Mouse (Mus musculus) CD4-positive, CD25-positive, alpha-beta regulatory T cell, adult 4 months (primary cell): ENCODE data around the gene Prdx4. TPM values are rescaled to one million over a fixed set of nuclear protein-coding genes. Genes with fewer than 3 reads are reported as not detected.
"Not testable (repeated sequence)": the region's sequence is repeated elsewhere in the genome, so short reads cannot be mapped to it uniquely, and the experiment has no call there.

ENCODE experiments used
- ATAC-seq: one replicate; pipeline ENCODE4 v1.8.0; 2017
- polyA plus RNA-seq, 2 experiments: library from polyadenylated mRNA; unstranded; fragments of 100-300 nt; shearing (Covaris generic); gene quantifications; one replicate each; pipeline ENCODE4 v1.2.1; 2017

The Prdx4 gene
- 10 to 100 TPM; 36.6 to 41.6 TPM for polyA plus RNA-seq

DNA sequence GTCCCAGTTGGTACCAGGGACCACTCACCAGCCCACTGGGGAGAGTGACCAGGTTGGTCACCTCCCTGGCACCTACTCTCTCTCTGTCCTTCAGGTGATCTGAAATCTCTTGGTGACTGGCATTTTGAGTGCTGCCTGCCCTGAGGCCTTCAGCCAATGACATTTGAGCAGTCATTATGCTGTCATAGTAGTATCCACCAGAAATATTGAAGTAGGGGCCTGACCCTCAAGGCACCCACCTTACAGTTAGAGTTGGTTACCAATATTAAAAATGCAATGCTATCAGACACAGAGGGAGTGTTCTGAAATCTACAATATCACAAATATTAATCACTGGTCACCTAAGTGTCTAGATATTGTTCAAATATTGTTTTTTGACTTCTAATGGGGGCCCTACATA is at the start of gene Prdx4:
Gene Prdx4, minus strand, starts transcription at position 101 of the 400 bp plus-strand sequence.
- no peak for ATAC-seq

DNA sequence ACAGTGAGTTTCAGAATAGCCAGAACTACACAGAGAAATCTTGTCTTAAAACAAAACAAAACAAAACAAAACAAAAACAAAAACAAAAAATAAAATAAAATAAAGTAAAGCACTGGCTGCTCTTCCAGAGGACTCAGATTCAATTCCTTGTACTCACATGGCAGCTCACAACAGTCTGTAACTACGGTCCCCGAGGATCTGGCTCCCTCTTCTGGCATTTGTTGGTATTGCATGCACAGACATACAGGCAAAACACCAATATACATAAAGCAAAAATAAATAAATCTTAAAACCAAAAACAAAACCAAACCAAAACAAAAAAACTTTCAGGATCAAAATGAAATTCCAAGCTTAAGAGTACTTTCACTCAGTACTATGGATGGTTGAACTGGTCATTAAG is 36.0 kb upstream of the Prdx4 start:
- ATAC-seq = peak; percentile 58

GRCm38 (mm10) chrX:155375458-155375857 is 34.9 kb upstream of the Prdx4 start:
- ATAC-seq = no peak

GRCm38 (mm10) chrX:155370110-155370509 is 29.6 kb upstream of the Prdx4 start:
- not testable (repeated sequence) for ATAC-seq

GRCm38 (mm10) chrX:155365095-155365494 is 24.5 kb upstream of the Prdx4 start:
- no peak for ATAC-seq

DNA sequence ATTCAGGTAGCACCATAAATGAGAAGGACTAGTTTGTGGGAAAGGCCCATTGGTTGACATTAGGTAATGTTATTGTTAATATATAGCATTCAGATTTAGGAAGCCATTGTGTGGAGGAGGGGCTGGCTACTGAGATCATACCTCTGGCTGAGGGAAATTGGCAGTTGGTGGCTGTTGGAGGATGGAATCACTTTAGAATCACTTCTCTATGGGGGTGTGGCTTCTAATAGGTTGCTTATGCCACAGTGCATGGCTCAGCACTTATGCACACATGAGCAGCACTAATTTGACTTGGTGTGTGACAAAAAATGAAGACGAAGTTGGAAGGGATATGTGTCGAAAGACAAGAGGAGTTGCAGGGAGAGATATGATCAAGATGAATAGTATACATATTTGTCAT is 5.7 kb upstream of the Prdx4 start:
- no peak for ATAC-seq

GRCm38 (mm10) chrX:155337905-155338721 is 2.4 kb downstream of the Prdx4 start:
- ATAC-seq = peak; percentile 94

DNA sequence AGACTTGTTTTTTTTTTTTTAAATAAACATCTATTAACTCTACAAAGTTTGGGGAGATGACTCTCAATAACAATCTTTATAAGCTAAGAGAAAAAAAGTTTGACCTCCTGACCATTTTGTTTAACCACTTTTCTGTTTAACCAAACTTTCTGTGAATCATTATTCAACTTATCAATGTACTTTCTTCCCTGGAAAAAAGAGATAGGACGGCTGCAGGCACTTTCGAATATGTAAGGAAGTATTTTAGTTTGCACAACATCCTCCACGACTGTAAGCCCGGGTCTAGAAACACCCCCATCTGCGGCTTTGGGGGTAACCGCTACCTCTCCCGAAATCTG is 3.0 kb downstream of the Prdx4 start:
- peak; percentile 44 for ATAC-seq

DNA sequence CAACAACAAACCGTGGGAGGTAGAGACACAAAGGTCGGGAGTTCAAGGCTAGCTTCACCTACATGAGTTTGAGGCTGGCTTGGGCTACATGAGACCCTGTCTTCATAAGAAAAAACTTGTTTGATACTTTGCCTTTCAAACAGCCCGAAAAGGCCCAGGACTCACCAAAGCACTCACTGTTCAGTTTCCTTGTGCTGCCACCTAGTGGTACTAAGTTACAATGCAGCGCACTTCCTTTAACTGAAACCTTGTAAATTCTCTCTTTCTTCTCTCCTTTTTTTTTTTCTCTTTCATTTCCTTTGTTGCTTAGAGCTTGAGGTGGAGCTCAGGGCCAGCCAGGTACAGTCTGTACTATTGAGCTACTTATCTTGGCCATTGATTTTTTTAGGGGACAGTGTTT is 22.5 kb downstream of the Prdx4 start:
- peak; percentile 87 for ATAC-seq

DNA sequence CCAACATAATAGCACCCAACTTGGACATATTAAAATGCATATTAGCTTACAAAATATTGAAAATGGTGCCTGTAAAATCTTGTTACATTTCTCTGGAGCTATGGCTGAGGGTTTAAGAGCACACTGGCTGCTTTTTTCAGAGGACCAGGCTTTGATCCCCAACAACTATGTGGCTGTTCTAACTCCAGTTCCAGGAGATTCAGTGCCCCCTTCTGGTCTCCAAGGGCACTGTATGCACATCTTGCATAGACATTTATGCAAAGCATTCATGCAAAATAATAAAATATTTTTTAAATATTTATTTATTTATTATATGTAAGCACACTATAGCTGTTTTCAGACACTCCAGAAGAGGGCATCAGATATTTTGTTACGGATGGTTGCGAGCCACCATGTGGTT is 34.2 kb downstream of the Prdx4 start:
- peak; percentile 63 for ATAC-seq

DNA sequence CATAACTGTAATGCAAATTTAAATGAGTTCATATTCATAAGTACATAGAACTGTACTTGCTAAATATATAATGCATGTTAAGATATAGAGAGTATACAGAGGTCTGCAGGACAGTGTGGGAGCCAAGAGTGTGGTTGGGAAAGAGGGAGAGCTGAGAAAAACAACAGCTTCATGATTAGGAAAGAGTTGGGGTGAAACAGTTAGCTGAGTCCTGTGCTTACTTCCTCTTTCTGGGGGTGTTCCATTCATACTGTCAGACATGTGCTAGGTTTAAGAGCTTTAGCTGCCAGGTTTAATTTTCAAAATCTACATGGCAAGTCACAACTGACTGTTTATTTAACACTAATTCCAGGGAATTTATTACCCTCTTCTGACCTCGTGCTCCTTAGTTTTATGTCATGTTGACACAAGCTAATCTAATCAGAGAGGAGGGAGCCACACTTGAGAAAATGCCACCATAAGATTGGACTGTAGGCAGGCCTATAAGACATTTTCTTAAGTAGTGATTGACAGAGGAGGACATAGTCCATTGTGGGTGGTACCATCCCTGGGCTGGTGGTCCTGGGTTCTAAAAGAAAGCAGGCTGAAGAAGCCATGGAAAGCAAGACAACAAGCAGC is 60.0 kb downstream of the Prdx4 start:
- no peak for ATAC-seq

DNA sequence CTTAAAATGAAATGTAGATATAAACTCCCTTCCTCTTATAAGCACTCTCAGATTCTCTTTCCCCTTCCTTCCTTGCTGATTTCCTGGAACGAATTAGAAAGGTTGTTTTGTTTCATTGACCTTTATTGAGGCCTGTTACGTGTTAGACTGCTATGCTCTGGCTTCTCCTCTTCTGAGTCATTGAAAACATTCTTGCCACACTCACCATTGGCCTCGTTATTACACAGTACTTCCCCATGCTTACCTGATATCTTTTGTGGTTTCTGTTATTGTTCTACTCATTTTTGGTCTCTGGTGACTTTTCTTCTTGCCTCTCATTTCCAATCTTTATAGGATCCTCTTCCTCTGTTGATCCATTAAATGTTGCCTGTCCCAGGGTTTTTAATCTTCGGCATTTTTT is 62.1 kb downstream of the Prdx4 start:
- peak; percentile 85 for ATAC-seq

Other genes with a start within 250 kb of the Prdx4 start
- gene Magea2, start 247.1 kb downstream of the Prdx4 start, polyA plus RNA-seq = not detected
- not detected for gene Cldn34b2, start 212.3 kb downstream of the Prdx4 start, polyA plus RNA-seq
- 100 to 1,000 TPM; 653 to 698 TPM for gene Sat1, start 124.3 kb downstream of the Prdx4 start, polyA plus RNA-seq
- gene Acot9, start 78.3 kb downstream of the Prdx4 start, polyA plus RNA-seq = 10 to 100 TPM; 91.6 to 97.4 TPM